Mouse (Mus musculus) liver, adult 2 months (tissue): ENCODE measurements around the gene Epha3. TPM values are rescaled to one million over a fixed set of nuclear protein-coding genes. Genes with fewer than 3 reads are reported as not detected.

ENCODE experiments used
- DNase-seq: peaks from one replicate; pipeline ENCODE4 v3.0.0-alpha.2; 2011; ENCODE audit warnings: low read depth, low spot score; ENCODE audit errors: extremely low read depth
- H3K27ac ChIP-seq: fragments of 200-500 bp; replicated peaks from 2 replicates; pipeline ENCODE4 v1.5.1; 2012; ENCODE audit warnings: low read depth, mild to moderate bottlenecking, control low read depth, inconsistent platforms, low read length; ENCODE audit not compliant: insufficient read depth
- H3K27me3 ChIP-seq: fragments of 200-500 bp; 2 replicates; pipeline ENCODE4 v1.6.1; 2012; ENCODE audit warnings: mild to moderate bottlenecking, moderate library complexity, low read length, inconsistent platforms; ENCODE audit not compliant: control insufficient read depth, insufficient read depth
- H3K36me3 ChIP-seq: fragments of 200-500 bp; 2 replicates; pipeline ENCODE4 v1.6.1; 2012; ENCODE audit warnings: low read length, inconsistent platforms; ENCODE audit not compliant: control insufficient read depth, insufficient read depth
- H3K4me1 ChIP-seq: fragments of 200-500 bp; 2 replicates; pipeline ENCODE4 v1.6.1; 2011; ENCODE audit warnings: low read length; ENCODE audit not compliant: control insufficient read depth, insufficient read depth
- H3K4me3 ChIP-seq: fragments of 200-500 bp; 2 replicates; pipeline ENCODE4 v1.5.1; 2011; ENCODE audit warnings: low read depth, mild to moderate bottlenecking, control low read depth, low read length, moderate library complexity; ENCODE audit not compliant: insufficient read depth
- H3K79me2 ChIP-seq: fragments of 200-500 bp; 2 replicates; pipeline ENCODE4 v1.6.1; 2012; ENCODE audit warnings: inconsistent platforms, mild to moderate bottlenecking, low read length, moderate library complexity; ENCODE audit not compliant: control insufficient read depth, insufficient read depth
- H3K9ac ChIP-seq: fragments of 200-500 bp; 2 replicates; pipeline ENCODE4 v1.6.1; 2012; ENCODE audit warnings: low read depth, mild to moderate bottlenecking, control low read depth, inconsistent platforms, low read length
- CTCF ChIP-seq: fragments of 200-500 bp; IDR thresholded peaks from 2 replicates; pipeline ENCODE4 v1.5.1; 2011; ENCODE audit warnings: low read depth, low read length, control low read depth
- POLR2A ChIP-seq: fragments of 200-500 bp; IDR thresholded peaks from 2 replicates; pipeline ENCODE4 v1.6.1; 2011; ENCODE audit warnings: low read length, control low read depth; ENCODE audit not compliant: insufficient read depth; ENCODE audit errors: extremely low read depth
- WGBS: fragments of 180-500 bp; shearing (Covaris S2); methylation state at CpG from one replicate; pipeline ENCODE4 v1.1.7; 2018; 5-methylcytosine and 5-hydroxymethylcytosine counted together
- polyA plus RNA-seq: library from polyadenylated mRNA; depleted of rRNA; stranded (reverse); fragments of >200 nt; gene quantifications from 2 replicates; pipeline ENCODE4 v1.2.3, GENCODE M21; 2012
- total RNA-seq: library from RNA; depleted of rRNA; stranded (reverse); fragments of >200 nt; gene quantifications from 2 replicates; pipeline ENCODE4 v1.2.3, GENCODE M21; 2014

Gene Epha3
- total and polyA plus RNA-seq, 2 experiments: 0.32 to 1.4 TPM

GRCm38 (mm10) chr16:63673236-63673840, 190.6 kb downstream of the Epha3 start:
- H3K27me3 ChIP-seq: no peaks in the 10 kb centered on the region
- no peak for DNase-seq
- H3K9ac ChIP-seq: no peak overlapping the region
- no peak for TF ChIP-seq CTCF
- TF ChIP-seq POLR2A: no peak
- no peaks in the 10 kb centered on the region for H3K4me1 ChIP-seq
- no peak overlapping the region for H3K27ac ChIP-seq
- no peak overlapping the region for H3K4me3 ChIP-seq
- H3K36me3 ChIP-seq: no peaks in the 10 kb centered on the region
- WGBS: 86% methylated on average over 9 of the region's 9 CpGs
- H3K79me2 ChIP-seq: no peaks in the 10 kb centered on the region

GRCm38 (mm10) chr16:63665897-63666464, 198.0 kb downstream of the Epha3 start:
- WGBS: 67% methylated on average over 3 of the region's 3 CpGs
- Histone ChIP-seq H3K4me1 (no peaks in the 10 kb centered on the region), H3K4me3 (no peak overlapping the region), H3K79me2 (no peaks in the 10 kb centered on the region), H3K36me3 (no peaks in the 10 kb centered on the region), H3K9ac (no peak overlapping the region), H3K27ac (no peak overlapping the region), H3K27me3 (no peaks in the 10 kb centered on the region)
- TF ChIP-seq POLR2A: no peak
- TF ChIP-seq CTCF: no peak
- DNase-seq: no peak

- Histone ChIP-seq H3K27ac (no peak overlapping the region), H3K27me3 (no peaks in the 10 kb centered on the region), H3K36me3 (no peaks in the 10 kb centered on the region), H3K9ac (no peak overlapping the region), H3K4me1 (no peaks in the 10 kb centered on the region), H3K79me2 (no peaks in the 10 kb centered on the region), H3K4me3 (no peak overlapping the region)
- TF ChIP-seq POLR2A: no peak
- TF ChIP-seq CTCF: no peak
- 64% methylated on average over 4 of the region's 4 CpGs for WGBS
- DNase-seq: no peak
These were observed 205.5 kb downstream of the Epha3 start for GRCm38 (mm10) chr16:63658302-63658974.

DNA sequence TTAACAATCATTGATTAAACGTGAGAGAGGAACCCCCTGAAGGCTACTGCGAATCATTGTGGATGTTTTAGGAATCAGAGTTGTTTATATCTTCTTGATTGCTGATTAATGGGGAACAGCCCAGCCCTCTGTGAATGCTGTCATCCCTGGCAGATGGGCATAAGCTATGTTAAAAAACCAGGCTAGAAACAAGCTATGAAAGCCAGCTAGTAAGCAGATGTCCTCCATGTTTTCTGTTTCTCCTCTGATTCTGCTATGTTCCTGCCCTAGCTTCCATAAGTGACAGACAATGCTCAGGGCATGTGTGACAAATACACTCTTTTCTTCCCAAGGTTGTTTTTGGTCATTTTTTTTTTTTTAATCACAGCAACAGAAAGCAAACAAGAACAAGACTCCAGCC, 206.2 kb downstream of the Epha3 start:
- no peak for DNase-seq
- H3K36me3 ChIP-seq: no peaks in the 10 kb centered on the region
- TF ChIP-seq POLR2A: no peak
- no peak for TF ChIP-seq CTCF
- H3K4me1 ChIP-seq: no peaks in the 10 kb centered on the region
- no peak overlapping the region for H3K27ac ChIP-seq
- H3K4me3 ChIP-seq: no peak overlapping the region
- no peaks in the 10 kb centered on the region for H3K27me3 ChIP-seq
- WGBS: 74% methylated on average over 2 of the region's 2 CpGs
- no peaks in the 10 kb centered on the region for H3K79me2 ChIP-seq
- H3K9ac ChIP-seq: no peak overlapping the region

GRCm38 (mm10) chr16:63653393-63653918, 210.5 kb downstream of the Epha3 start:
- TF ChIP-seq CTCF (no peak), POLR2A (no peak)
- H3K4me1 ChIP-seq: no peaks in the 10 kb centered on the region

More at GRCm38 (mm10) chr16:63653393-63653918, 210.5 kb downstream of the Epha3 start:
- 85% methylated on average over 5 of the region's 5 CpGs for WGBS
- H3K4me3 ChIP-seq: no peak overlapping the region
- H3K9ac ChIP-seq: no peak overlapping the region
- H3K27me3 ChIP-seq: no peaks in the 10 kb centered on the region
- H3K79me2 ChIP-seq: no peaks in the 10 kb centered on the region
- no peak overlapping the region for H3K27ac ChIP-seq
- H3K36me3 ChIP-seq: no peaks in the 10 kb centered on the region
- no peak for DNase-seq
